22 mouse cellular contexts compared by ENCODE assay signal in the genomic region with DNA sequence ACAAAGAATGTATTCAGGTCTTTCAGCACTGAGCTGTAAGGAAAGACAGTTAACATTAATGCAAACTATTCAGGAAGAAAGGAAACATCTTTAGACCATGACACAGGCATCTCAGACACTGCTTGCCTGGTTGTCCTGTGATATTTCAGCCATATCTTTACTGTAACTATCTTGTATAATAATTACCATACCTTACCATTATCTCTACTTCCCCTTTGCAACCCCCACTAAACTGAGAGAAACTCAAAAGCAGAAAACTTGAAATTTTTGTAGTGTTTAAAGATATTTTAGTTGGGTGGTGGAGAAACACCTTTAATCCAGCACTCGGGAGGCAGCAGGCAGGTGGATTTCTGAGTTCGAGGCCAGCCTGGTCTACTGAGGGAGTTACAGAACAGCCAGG.
"Had no signal": no experiment of that assay in that cellular context is flagged by ENCODE, and none has a peak within 500 bp of the region (broad histone marks: within the 10 kb centered on the region; RNA-seq: fewer than 3 reads in every experiment).

No protein-coding gene starts in this region.

- H3K36me3 ChIP-seq: hindbrain, embryonic 12.5 days; intestine, embryonic 15.5 days; limb, embryonic 13.5 days; limb, embryonic 15.5 days had no signal

- H3K27ac ChIP-seq: gastrocnemius, adult 2 months; heart, adult 2 months; hindbrain, embryonic 10.5 days; hindbrain, embryonic 12.5 days; hindbrain, embryonic 14.5 days; intestine, embryonic 15.5 days; layer of hippocampus, adult 2 months; left cerebral cortex, adult 2 months; limb, embryonic 13.5 days; limb, embryonic 15.5 days; liver, embryonic 12.5 days had no signal

- DNase-seq: gastrocnemius, adult 2 months; gastrocnemius, postnatal 10 days; gastrocnemius, postnatal 25 days; heart, adult 2 months; heart, postnatal 10 days; heart, postnatal 4 days; kidney, adult 18-20 months; kidney, adult 8-10 months; kidney, postnatal 10 days; kidney, postnatal 25 days; kidney, postnatal 4 days; left cerebral cortex, postnatal 4 days had no signal

- H3K9me3 ChIP-seq: heart, embryonic 12.5 days; hindbrain, embryonic 10.5 days; hindbrain, embryonic 12.5 days; intestine, embryonic 15.5 days; limb, embryonic 13.5 days; limb, embryonic 15.5 days; liver, embryonic 12.5 days had no signal

- H3K4me3 ChIP-seq: gastrocnemius, adult 2 months; heart, adult 2 months; heart, embryonic 12.5 days; hindbrain, embryonic 10.5 days; hindbrain, embryonic 12.5 days; intestine, embryonic 15.5 days; layer of hippocampus, adult 2 months; left cerebral cortex, adult 2 months; limb, embryonic 13.5 days; limb, embryonic 15.5 days; liver, embryonic 12.5 days had no signal

- H3K27me3 ChIP-seq: heart, embryonic 12.5 days; hindbrain, embryonic 12.5 days; intestine, embryonic 15.5 days; limb, embryonic 13.5 days; limb, embryonic 15.5 days; liver, embryonic 12.5 days had no signal
